Mouse (Mus musculus) activated CD4-positive, CD25-positive, alpha-beta regulatory T cell, adult 4 months (primary cell): ENCODE results near the gene Insc. TPM values are rescaled to one million over a fixed set of nuclear protein-coding genes. Genes with fewer than 3 reads are reported as not detected.

ENCODE experiments used
- ATAC-seq: one replicate; pipeline ENCODE4 v1.8.0; 2017
- polyA plus RNA-seq, 2 experiments: library from polyadenylated mRNA; unstranded; fragments of 100-300 nt; shearing (Covaris generic); gene quantifications; one replicate each; pipeline ENCODE4 v1.2.1; 2017

The Insc gene
- polyA plus RNA-seq, 2 experiments from 2014 or later, result 1.2 TPM; not detected in 1

DNA sequence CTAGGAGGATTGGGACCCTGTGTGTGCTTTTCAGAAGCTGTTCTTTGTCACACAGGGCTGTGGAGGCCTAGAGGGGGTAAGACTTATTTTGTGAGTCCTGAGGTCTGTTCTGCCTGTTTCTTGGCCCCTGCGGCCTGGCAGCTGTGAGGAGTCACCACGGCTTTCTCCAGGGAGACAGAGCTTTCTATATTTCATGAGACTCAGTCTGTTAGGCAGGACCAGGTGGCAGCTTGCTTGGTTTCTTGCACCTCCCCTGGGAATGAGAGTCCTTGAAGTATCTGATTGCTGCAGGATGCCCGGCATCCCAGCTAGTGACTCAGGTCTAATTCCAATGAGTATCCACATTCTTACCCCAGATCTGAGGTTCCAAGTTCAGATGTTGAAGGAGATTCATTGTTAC, 21.8 kb downstream of the Insc start:
- ATAC-seq, result no peak

DNA sequence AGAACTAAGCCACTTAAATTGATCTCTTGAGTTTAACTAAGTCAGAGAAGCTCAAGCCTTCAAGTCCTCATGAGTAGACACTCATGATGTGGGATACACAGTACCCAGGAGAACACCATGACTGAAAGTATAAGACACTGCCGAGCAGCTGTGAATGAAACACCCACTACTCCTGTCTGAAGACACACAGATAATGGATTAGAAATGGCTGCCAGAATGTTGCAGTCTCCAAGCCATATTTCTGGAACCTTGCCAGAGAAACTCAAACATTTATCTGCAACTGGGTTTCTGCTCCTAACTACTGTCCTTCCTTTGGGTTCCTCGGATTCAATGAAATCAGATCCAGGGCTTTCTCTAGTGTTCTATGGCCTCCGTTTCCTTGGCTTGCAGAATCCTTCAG, 23.0 kb downstream of the Insc start:
- no peak for ATAC-seq

DNA sequence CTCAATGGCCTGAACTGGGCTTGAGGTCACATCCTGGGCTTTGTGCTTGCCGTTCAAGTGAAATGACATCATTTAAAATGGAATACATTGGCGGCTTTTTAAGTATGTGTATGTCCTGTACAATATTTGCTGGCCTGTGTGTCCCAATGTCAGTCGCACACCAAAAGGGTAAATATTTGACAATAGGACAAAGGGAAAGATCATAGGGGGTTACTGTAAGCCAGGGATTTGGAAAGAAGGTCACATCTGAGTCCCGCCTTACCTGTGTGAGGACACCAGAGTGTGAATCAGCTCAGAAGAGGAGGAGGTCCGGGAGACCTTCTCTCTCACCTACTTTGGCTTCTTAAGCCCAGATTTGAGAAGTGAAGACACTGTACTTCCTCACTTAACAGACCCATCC, 25.0 kb downstream of the Insc start:
- ATAC-seq, result no peak

DNA sequence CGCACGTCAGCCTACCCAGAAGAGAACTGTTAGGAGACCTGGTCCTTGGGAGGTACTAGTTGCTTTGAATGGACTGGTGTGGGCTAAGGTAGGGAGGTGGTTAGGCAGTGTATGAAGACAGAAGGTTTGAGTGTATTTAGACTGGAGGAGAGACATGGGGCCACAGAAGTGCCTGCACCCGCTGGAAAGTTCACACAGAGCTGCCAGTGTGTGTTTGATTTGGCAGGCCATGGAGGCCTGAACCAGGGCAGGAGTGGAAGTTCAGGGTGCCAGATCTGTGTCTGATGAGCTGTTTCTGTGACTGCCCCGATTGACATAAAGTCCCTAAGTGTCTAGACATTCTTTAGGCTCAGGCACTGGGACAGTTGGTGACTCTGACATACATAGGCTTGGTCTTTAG, 25.5 kb downstream of the Insc start:
- no peak for ATAC-seq

DNA sequence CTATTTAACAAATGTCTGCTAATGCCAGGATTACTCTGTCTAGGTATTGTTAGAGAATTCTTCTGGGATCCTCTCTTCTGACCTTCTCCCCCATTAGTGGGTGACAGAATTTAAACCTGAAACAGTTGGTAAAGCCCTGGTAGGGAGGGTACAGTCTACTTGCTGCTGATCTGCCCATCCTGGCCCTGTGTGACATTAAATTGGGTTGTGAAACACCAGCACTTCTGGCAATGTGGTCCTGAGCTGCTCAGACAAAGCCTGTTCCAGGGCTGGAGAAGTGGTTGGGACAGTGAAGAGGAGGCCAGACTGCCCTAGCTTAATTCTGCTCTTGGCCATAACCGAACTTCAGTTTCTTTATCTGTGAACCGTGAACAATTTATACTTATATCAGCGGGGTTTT, 27.1 kb downstream of the Insc start:
- no peak for ATAC-seq

DNA sequence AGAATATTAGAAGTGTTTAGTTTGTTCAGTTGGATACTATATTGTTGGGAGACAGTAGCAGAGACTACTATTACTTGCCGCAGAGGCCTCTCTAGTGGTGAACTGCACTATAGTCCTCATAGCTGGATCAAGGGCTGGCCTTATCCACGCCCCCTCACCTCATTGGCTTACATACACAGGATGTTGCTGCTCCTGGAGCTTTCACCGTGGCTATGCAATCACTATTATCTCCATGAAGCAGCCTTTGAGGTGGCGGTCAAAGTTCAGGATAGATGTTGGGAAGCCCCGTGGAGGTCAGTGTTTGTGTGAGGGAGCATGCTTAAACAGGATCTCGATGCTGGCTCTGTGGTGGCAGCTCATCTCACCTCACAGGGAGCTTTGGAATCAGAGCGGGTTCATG, 28.3 kb downstream of the Insc start:
- no peak for ATAC-seq

DNA sequence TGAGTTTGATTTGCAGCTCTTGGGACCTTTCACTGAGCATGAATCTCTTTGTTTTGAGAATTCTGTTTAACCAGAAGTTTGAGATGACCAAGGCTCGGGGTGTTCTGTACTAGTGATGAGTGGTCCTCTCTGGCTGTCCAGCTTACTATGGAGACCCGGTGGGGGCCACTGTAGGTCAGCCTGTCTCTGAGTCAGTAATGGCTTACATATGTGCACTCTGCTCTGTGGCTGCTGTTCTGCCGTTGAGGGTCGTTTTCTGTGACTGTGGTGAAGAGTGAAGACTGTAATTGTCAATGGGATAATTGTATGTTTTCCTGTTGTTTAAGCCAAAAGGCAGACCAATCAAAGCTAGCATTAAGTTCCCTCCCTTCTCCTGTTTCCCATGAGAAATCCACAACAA, 30.3 kb downstream of the Insc start:
- ATAC-seq, result no peak

DNA sequence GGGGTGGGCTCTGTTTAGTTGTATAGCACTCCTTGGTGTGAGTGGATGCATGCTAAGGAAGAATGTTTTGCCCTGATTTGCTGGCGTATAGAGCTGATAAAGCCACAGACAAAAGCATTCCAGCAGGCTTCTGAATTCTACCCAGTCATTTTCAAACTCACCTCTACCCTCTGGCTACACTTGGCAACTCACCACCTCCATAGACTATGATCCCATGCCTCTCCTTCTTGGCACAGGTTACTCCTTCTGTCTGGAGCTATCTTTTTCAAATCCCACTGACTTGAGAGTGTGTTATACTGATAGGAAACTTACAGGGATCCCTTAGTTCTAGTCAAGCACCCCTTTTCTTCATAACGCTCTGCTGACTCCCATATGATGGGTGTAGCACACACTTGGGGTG, 32.4 kb downstream of the Insc start:
- no peak for ATAC-seq

DNA sequence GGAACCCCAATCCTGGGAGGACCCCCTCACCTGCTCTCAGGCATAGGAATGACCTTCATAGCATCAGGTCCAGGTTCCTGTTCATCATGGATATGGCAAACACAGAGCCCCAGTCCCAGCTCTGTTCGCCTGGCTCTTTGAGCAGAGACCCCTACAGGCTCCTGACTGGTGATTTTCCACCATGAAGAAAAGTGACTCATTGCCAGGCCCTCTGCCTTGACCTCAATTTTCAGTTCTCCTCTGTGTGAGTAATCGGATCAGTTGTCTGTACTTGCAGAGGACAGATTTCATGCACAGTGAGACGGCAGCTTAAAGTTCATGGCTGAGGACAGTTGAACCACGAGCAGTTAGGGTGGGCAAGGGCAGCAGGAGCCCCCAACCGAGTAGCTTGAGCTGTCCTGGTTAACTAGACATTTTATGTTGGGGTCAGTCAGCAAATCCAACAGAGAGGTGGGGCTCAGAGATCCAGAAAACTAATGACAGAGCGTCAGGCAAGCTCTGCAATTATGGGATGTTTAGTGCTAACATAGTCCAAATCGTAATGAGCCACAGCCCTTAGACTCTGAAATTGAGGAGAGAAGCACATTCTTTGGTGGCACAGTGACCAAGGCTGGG, 34.8 kb downstream of the Insc start:
- no peak for ATAC-seq

DNA sequence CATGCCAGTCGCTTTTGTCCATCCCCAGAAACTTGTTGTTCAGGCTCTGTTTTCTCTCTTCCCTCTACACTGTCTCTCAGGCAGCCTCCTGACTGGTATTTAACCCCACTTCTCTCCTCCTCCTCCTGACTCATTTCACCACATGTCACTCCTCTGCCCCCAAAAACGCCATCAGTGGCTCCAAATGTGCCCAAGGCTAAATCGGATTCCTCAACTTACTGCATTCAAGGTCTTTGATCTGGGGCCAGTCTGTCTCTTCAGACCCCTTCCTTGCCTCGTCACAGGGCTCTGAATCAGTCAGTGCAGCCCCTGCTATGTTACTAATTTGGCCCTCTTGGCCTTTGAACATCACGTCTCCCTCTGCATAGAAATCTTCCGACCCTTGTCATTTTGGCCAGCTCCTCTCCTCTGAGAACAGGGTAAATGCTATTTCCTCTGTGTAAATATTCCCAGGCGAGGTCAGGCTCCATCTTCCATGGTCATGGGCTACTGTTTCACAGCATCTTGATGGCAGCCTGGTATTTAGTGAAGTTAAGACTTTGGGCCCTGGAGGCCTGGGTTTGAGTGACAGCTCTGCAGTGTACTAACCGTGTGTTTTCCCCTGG, 35.7 kb downstream of the Insc start:
- no peak for ATAC-seq

DNA sequence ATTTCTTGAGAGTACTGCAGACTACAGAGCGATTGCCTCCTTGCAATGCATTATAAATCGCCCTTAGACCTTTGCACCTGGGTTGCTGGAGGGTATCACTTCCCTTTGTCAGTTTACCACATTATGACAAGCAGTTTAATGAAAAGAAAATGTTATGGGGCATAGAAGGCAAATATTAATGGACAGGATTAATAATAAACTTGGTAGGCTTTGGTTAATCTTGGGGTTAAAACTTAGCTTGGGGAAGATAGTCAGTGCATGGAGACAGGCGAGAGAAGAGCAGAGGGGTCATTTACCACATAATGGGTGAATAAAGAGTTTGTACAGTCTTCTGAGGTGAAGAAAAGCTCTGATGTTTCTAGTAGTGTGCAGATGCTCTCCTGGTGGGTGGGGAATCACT, 39.8 kb downstream of the Insc start:
- no peak for ATAC-seq

DNA sequence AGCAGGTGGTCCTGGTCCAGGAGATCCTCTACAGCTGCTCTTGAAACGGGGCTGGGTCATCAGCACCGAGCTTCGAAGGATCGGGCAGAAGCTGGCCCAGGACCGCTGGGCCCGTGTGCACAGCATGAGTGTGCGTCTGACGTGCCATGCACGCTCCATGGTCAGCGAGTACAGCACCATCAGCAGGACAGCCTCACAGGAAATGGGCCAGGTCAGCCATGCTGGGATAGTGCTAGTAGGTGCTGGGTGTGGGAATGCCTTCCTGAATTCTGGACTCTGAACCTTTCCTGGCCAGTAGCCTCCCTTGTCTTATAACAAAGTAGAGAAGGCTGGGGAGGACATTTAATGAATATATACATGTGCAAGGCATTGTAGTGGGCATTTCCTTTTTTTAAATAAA, 47.6 kb downstream of the Insc start:
- ATAC-seq, result no peak

DNA sequence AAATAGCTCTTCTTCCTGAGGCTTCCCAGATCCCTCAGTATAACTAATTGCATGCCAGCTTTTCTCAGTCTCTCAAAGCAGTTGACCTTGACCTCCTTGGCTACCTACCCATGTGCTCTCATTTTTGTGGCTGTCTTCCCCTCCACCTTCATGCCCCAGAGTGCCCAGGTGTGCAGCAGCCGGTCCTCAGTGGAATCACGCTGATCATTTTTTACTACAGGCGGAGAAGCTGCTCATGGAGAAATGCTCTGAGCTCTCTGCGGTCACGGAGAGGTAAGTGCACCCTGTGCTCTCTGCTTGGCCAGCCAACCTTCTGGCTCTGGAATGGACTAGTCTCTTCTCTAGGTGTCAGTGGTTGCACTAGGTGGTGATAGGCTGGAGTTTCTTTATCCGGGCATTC, 48.5 kb downstream of the Insc start:
- ATAC-seq, result no peak

DNA sequence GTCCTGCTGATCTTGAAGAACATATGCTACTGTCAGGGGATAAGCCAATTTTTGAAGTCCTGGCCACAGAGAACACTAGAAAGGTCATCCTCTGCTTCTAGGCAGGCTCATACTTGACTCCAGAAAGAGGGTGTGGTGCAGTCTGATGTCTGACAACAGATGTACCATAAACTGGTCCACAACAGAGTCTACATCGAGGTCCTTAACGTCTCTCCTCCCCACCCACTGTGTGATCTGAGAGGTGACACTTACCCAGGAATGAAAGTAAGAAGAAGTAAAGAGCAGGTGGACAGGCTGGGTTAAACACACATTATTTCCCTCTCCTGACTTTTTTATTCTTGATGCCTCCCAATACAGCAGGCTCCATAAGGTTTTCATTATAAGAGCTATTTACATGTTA, 50.9 kb downstream of the Insc start:
- ATAC-seq, result no peak

DNA sequence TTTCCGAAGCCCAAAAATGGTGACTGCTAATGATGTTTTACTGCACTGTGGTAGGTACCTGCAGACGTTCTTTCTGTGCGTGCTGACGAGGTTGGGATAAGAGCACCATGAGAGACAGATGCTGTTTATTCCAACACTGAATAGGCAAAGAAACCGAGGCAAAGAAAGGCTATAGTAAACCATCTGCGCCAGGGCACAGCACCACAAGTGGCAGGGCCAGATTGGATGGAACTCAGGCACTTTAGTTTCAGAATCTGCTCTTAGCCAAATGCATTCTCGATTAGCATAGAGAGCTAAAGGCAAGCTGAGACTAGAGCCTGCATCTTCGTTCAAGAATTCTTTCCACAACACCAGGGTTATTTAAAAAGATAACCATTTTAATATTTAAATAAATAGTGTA, 59.1 kb downstream of the Insc start:
- no peak for ATAC-seq

DNA sequence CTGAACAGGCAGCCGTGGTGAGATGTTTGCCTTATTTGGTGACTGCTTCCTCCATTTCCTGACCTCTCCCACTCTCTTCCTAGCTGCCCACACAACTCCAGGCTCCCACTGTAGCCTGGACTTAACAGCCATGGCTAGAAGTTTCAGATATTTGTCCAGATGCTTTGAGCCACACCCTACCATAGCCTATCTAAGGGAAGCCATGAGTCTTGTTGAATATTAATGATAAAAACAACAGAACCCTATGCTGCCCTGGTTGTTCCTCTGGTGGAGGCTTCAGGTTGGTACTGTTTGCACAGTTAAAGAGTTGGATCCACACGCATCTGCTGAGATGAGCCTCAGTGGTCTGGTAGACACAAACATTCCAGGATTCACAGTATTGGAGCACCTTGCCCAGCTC, 61.8 kb downstream of the Insc start:
- ATAC-seq, result no peak

DNA sequence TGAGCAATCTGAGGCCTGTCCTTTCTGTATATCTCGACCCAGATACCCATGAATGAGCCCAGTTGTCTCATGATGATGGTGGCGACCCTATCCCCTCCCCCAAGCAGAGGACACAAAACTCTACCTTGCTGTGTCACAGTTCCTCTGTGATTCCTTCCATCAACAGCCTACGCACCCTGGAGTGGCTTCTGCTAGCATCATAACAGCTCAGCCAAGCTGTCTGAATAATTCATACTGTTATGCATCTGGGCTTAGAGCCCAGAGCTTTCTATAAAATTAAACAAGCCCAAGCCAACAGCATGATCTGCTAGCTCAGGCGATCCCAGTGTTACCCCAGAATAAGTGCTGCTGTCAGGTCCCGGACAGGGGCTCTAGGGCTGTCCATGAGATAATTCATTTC, 63.8 kb downstream of the Insc start:
- no peak for ATAC-seq

DNA sequence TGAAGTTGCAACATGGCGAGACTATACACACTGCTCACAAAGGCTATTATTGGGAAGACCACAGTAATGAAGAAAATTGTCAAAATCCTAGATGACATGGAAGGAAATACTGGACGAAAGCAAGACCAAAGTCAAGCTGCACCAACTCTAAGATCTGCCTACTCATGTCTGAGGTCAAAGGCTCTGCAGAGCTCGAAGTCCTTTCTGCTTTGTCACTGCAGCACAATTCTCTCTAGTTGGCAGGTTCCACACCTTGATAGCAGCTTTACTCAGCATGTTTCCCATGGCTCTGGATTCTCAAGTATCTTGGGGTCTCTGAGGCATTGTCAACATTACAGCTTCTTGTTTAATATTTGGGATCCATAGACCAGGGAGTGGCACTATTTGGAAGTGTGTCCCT, 64.8 kb downstream of the Insc start:
- no peak for ATAC-seq

DNA sequence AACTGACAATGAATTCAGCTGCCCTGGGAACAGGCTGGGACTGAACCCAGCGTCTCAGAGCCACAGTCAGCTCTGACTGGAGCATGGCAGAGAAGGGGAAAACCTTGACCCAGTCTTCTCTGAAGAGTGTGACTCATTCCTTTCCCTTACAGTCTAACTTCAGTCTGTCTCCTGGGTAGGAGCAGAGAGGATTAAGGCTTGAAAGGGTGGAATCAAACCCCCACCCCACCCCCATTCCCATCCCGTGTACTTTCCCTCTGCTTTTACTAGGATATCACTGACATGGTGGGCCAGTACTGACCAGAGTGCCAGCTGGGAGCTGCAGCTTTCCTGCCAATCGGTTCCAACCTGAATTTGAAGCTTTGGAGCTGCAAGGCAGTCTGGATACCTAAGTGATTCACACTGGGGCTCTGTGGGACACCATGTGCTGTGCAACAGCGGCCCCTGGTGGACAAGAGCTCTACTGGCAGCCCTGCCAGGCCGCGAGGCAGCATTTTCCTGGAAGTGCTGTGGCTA, 73.9 kb downstream of the Insc start:
- ATAC-seq, result peak; percentile 52

DNA sequence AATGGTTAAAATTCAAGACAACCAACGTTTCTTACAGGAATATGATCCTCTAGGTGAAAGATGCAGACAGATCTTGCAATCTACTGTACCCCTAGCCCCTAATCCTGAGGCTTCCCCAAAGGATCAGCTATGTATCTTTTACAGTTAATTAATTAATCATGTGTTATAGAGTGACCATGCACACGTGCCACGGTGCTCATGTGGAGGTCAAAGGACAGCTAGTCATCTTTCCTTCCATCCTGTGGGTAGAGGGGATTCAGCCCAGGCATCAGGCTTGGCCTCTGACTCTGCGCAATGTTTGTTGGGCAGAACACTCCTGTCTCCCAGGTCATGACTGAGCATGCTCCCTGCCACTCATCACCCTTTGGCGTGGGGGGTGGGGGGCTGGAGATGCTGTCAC, 74.4 kb downstream of the Insc start:
- no peak for ATAC-seq

DNA sequence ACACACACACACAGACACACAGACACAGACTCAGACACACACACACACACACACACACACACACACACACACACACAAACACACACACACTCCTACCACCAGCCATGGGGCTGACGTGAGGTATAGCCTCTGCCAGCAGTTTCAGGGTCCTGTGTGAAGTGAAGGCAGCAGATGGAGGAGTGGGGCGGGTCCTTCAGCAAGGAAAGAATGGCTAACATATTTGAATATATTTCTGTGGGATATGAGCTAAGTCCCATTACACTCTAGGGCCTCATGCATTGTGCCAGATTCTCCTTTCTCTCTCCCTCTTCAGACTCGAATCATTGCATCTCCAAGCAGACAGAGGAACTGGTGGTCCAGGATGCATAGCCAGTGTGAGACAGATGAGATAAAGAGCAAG, 74.9 kb downstream of the Insc start:
- ATAC-seq, result no peak

DNA sequence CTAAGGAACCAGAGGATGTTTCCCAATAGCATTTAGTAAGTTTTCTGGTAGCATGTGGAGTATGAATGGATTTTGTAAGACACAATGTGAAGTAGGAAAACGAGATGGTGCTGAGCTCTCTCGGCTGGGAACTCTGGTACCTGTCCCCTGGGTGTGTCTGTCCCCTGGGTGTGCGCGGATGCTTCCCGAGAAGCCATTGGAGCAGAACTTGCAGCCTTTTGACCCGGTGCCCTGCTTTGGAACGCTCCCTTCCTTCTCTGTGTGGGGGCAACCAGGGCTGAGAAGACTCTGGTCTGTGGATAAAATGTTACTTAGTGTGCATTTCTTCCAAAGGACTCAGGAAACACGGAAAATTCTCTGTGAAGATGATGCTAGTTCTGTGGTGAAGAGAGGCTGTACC, 75.3 kb downstream of the Insc start:
- no peak for ATAC-seq

DNA sequence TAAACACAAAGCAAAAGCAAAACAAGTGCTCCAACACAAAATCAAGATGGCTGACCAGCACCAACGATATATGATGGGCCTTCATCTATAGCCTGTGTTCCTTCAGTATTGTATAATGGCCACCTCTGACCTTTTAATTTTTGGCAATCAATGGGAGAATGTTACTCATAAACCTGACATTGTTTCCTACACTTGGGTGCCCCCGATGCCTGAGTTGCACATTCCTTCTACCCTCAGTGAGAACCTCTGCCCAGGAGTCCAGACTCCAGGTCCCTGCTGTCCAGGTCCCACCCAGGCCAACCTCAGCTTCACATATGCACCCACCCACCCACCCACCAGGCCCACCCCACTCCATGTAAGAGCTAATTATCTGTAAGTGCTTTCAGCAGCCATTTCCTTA, 79.2 kb downstream of the Insc start:
- ATAC-seq, result no peak

DNA sequence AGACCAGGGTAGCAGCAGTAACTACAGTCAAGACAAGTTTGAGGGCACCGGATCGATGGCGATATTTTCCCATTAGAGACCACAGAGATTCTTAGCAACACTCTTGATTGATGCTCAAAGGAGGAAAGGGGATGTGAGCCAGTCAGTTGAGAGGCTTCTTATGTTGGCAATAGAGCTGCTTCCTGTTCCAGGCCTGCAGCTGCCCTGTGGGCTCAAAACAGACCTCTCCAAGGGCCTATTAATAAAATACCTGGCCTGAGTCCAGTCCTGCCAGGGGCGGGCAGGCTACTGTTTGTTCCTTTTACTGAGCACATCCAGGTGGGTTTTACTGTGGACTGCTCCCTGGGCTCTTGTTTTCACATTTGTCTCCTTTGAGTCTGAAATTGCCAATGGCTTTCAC, 83.9 kb downstream of the Insc start:
- ATAC-seq, result no peak
